Mouse (Mus musculus) large intestine, adult 2 months (tissue): ENCODE results near the gene Arap1. TPM values are rescaled to one million over a fixed set of nuclear protein-coding genes. Genes with fewer than 3 reads are reported as not detected.

Experiments used
- DNase-seq: peaks from one replicate; pipeline ENCODE4 v3.0.0-alpha.2; 2012; ENCODE audit warnings: low read depth, low spot score
- WGBS: fragments of 180-500 bp; shearing (Covaris S2); methylation state at CpG from one replicate; pipeline ENCODE4 v1.1.7; 2018; 5-methylcytosine and 5-hydroxymethylcytosine counted together
- polyA plus RNA-seq: library from polyadenylated mRNA; depleted of rRNA; stranded (reverse); fragments of >200 nt; gene quantifications from 2 replicates; pipeline ENCODE4 v1.2.3, GENCODE M21; 2012; rRNA removed

Gene Arap1
- polyA plus RNA-seq, 1 experiment = 52.4 TPM

GRCm38 (mm10) chr7:101458278-101458781, 110.5 kb downstream of the Arap1 start:
- 80% methylated on average over 4 of the region's 4 CpGs for WGBS
- DNase-seq = no peak

GRCm38 (mm10) chr7:101459305-101459813, 111.5 kb downstream of the Arap1 start:
- no peak for DNase-seq
- WGBS = 74% methylated on average over 9 of the region's 9 CpGs

- 76% methylated on average over 10 of the region's 10 CpGs for WGBS
- DNase-seq = no peak
Measured at GRCm38 (mm10) chr7:101459923-101460607, 112.2 kb downstream of the Arap1 start.

GRCm38 (mm10) chr7:101460608-101460957, 112.7 kb downstream of the Arap1 start:
- WGBS = 69% methylated on average over 10 of the region's 10 CpGs
- no peak for DNase-seq

GRCm38 (mm10) chr7:101461571-101461970, 113.7 kb downstream of the Arap1 start:
- 89% methylated on average over 11 of the region's 11 CpGs for WGBS
- DNase-seq = no peak

Other genes starting within 250 kb of the Arap1 start
- gene Atg16l2, start 45.8 kb upstream of the Arap1 start, polyA plus RNA-seq = 10.4 and 15.0 TPM in 2 replicates
- gene Stard10, start 31.0 kb upstream of the Arap1 start, polyA plus RNA-seq = 246 and 277 TPM in 2 replicates
- not detected in 2 replicates for gene Gm45837, start 62.8 kb downstream of the Arap1 start, polyA plus RNA-seq
- gene Pde2a, start 73.6 kb downstream of the Arap1 start, polyA plus RNA-seq = 18.8 and 21.3 TPM in 2 replicates
- 2.7 and 3.1 TPM in 2 replicates for gene Art2b, start 237.5 kb downstream of the Arap1 start, polyA plus RNA-seq